Mouse (Mus musculus) olfactory bulb, adult 2 months (tissue): ENCODE results near the gene Inpp4a. TPM values are rescaled to one million over a fixed set of nuclear protein-coding genes. Genes with fewer than 3 reads are reported as not detected.

Source experiments
- H3K27ac ChIP-seq: fragments of 200-500 bp; 2 replicates; pipeline ENCODE4 v1.5.1; 2012; ENCODE audit warnings: low read depth, low read length; ENCODE audit not compliant: insufficient read depth
- H3K4me1 ChIP-seq: fragments of 200-500 bp; 2 replicates; pipeline ENCODE4 v1.6.1; 2012; ENCODE audit warnings: low read length; ENCODE audit not compliant: control insufficient read depth, insufficient read depth
- H3K4me3 ChIP-seq: fragments of 200-500 bp; 2 replicates; pipeline ENCODE4 v1.5.1; 2012; ENCODE audit warnings: mild to moderate bottlenecking, low read depth, low read length, moderate library complexity; ENCODE audit not compliant: insufficient read depth
- CTCF ChIP-seq: fragments of 200-500 bp; IDR thresholded peaks from 2 replicates; pipeline ENCODE4 v1.5.1; 2012; ENCODE audit warnings: low read depth, mild to moderate bottlenecking, low read length, moderate library complexity; ENCODE audit not compliant: insufficient read depth
- POLR2A ChIP-seq: fragments of 200-500 bp; IDR thresholded peaks from 2 replicates; pipeline ENCODE4 v1.6.1; 2012; ENCODE audit warnings: mild to moderate bottlenecking, low read depth, low read length, moderate library complexity; ENCODE audit not compliant: insufficient read depth
- WGBS: fragments of 180-500 bp; shearing (Covaris S2); methylation state at CpG from one replicate; pipeline ENCODE4 v1.1.7; 2018; 5-methylcytosine and 5-hydroxymethylcytosine counted together
- polyA plus RNA-seq: library from polyadenylated mRNA; stranded (reverse); fragments of >200 nt; gene quantifications from 2 replicates; pipeline ENCODE4 v1.2.4, GENCODE M21; 2012; ENCODE audit warnings: low replicate concordance; ENCODE audit not compliant: missing spikeins, insufficient read depth, insufficient read length

Gene Inpp4a
- polyA plus RNA-seq, 1 experiment, result 177 TPM

- Histone ChIP-seq H3K4me1 (no peaks in the 10 kb centered on the region), H3K4me3 (no peak overlapping the region), H3K27ac (no peak overlapping the region)
- no peak for TF ChIP-seq POLR2A
- WGBS, result 70% methylated on average over 8 of the region's 8 CpGs
Observed at GRCm38 (mm10) chr1:37408059-37408458, 108.4 kb downstream of the Inpp4a start.

- no peak overlapping the region for H3K27ac ChIP-seq
- no peak overlapping the region for H3K4me3 ChIP-seq
- no peaks in the 10 kb centered on the region for H3K4me1 ChIP-seq
- TF ChIP-seq CTCF (no peak), POLR2A (no peak)
- 81% methylated on average over 3 of the region's 3 CpGs for WGBS
Observed at GRCm38 (mm10) chr1:37408678-37409077, 109.0 kb downstream of the Inpp4a start.

GRCm38 (mm10) chr1:37409647-37410046 lies 110.0 kb downstream of the Inpp4a start:
- no peak overlapping the region for H3K4me3 ChIP-seq
- TF ChIP-seq CTCF (no peak), POLR2A (no peak)
- H3K27ac ChIP-seq, result no peak overlapping the region
- H3K4me1 ChIP-seq, result no peaks in the 10 kb centered on the region

- 98% methylated on average over 1 of the region's 1 CpGs for WGBS
- no peak for TF ChIP-seq POLR2A
- no peak for TF ChIP-seq CTCF
- H3K27ac ChIP-seq, result no peak overlapping the region
- H3K4me1 ChIP-seq, result no peaks in the 10 kb centered on the region
- H3K4me3 ChIP-seq, result no peak overlapping the region
Observed at GRCm38 (mm10) chr1:37415394-37415793, 115.7 kb downstream of the Inpp4a start.

GRCm38 (mm10) chr1:37419420-37419819 lies 119.8 kb downstream of the Inpp4a start:
- 92% methylated on average over 1 of the region's 1 CpGs for WGBS
- TF ChIP-seq CTCF (peak; percentile 49; the same call in 1 of the 2 replicates), POLR2A (no peak)
- Histone ChIP-seq H3K27ac (no peak overlapping the region), H3K4me3 (no peak overlapping the region), H3K4me1 (no peaks in the 10 kb centered on the region)

GRCm38 (mm10) chr1:37427144-37427875 lies 127.6 kb downstream of the Inpp4a start:
- Histone ChIP-seq H3K27ac (no peak overlapping the region), H3K4me1 (peaks cover 7% of the 10 kb centered on the region; the same call in 1 of the 2 replicates), H3K4me3 (no peak overlapping the region)
- TF ChIP-seq CTCF (no peak), POLR2A (no peak)
- 90% methylated on average over 8 of the region's 8 CpGs for WGBS

- no peak overlapping the region for H3K27ac ChIP-seq
- TF ChIP-seq CTCF (no peak), POLR2A (no peak)
- 44% methylated on average over 2 of the region's 2 CpGs for WGBS
- peaks cover 7% of the 10 kb centered on the region; the same call in 1 of the 2 replicates for H3K4me1 ChIP-seq
- H3K4me3 ChIP-seq, result no peak overlapping the region
Observed at GRCm38 (mm10) chr1:37428911-37429310, 129.2 kb downstream of the Inpp4a start.

- H3K4me1 ChIP-seq, result peaks cover 7% of the 10 kb centered on the region; the same call in 1 of the 2 replicates
- TF ChIP-seq CTCF (0 out of 2 replicates have a peak, but pooled peaks have one; percentile 8), POLR2A (peak; percentile 91)
- peak within 1 kb of the TSS; percentile 69 for H3K27ac ChIP-seq
- peak within 1 kb of the TSS; percentile 95 for H3K4me3 ChIP-seq
- 1% methylated on average over 57 of the region's 57 CpGs for whole genome bisulfite sequencing
Observed at GRCm38 (mm10) chr1:37429366-37430296, 130.0 kb downstream of the Inpp4a start, which contains the start of the genes Coa5 and Unc50. Gene Coa5, minus strand, starts transcription at chr1:37430103. Gene Unc50, plus strand, starts transcription at chr1:37430139.

GRCm38 (mm10) chr1:37430297-37430840 lies 130.7 kb downstream of the Inpp4a start:
- TF ChIP-seq CTCF, result no peak
- no peak for TF ChIP-seq POLR2A
- Histone ChIP-seq H3K4me1 (peaks cover 7% of the 10 kb centered on the region; the same call in 1 of the 2 replicates), H3K27ac (no peak overlapping the region), H3K4me3 (peak overlapping the region; percentile 95)
- WGBS, result 2% methylated on average over 40 of the region's 40 CpGs
